Mouse (Mus musculus): ENCODE measurements around the gene Bdkrb2. TPM values are rescaled to one million over a fixed set of nuclear protein-coding genes. Genes with fewer than 3 reads are reported as not detected.

The Bdkrb2 gene
- polyA plus RNA-seq, 2 experiments = 1.2 to 2.2 TPM

GRCm38 (mm10) chr12:105611045-105611444 lies 48.0 kb downstream of the Bdkrb2 start:
- Histone ChIP-seq H3K9me3 (ENCODE audit: control insufficient read depth, low read length) (no peaks in the 10 kb centered on the region), H3K9ac (ENCODE audit: low read depth, low read length, severe bottlenecking) (no peak overlapping the region), H3K4me2 (replicated peaks; ENCODE audit: low read depth, low read length, severe bottlenecking) (no peak overlapping the region), H3K27ac (replicated peaks; ENCODE audit: low read depth, low read length) (no peak overlapping the region), H3K27me3 (ENCODE audit: control insufficient read depth, insufficient read depth, low read length) (no peaks in the 10 kb centered on the region), H3K4me3 (replicated peaks; ENCODE audit: low read length) (no peak overlapping the region), H3K4me1 (ENCODE audit: control insufficient read depth, insufficient read depth, low read length) (no peaks in the 10 kb centered on the region), H3K36me3 (ENCODE audit: control insufficient read depth, insufficient read depth, low read length) (peaks cover 15% of the 10 kb centered on the region)
- 96% methylated on average over 2 of the region's 2 CpGs for WGBS
- ATAC-seq (ENCODE audit: low FRiP score, low read depth) = no peak
- no peak for TF ChIP-seq POLR2A (IDR thresholded peaks at IDR 0.05; ENCODE audit: borderline replicate concordance, extremely low read depth, insufficient read depth, insufficient read length)
- no peak for DNase-seq (ENCODE audit: low spot score)

- no peaks in the 10 kb centered on the region for H3K9me3 ChIP-seq (ENCODE audit: control insufficient read depth, low read length)
- no peak overlapping the region for H3K27ac ChIP-seq (replicated peaks; ENCODE audit: low read depth, low read length)
- peaks cover 22% of the 10 kb centered on the region for H3K36me3 ChIP-seq (ENCODE audit: control insufficient read depth, insufficient read depth, low read length)
- ATAC-seq (ENCODE audit: low FRiP score, low read depth) = peak; percentile 56; the same call in 1 of the 2 replicates
- no peak overlapping the region for H3K9ac ChIP-seq (ENCODE audit: low read depth, low read length, severe bottlenecking)
- DNase-seq (ENCODE audit: low spot score) = peak; percentile 78
- H3K4me2 ChIP-seq (replicated peaks; ENCODE audit: low read depth, low read length, severe bottlenecking) = no peak overlapping the region
- no peak overlapping the region for H3K4me3 ChIP-seq (replicated peaks; ENCODE audit: low read length)
- no peaks in the 10 kb centered on the region for H3K27me3 ChIP-seq (ENCODE audit: control insufficient read depth, insufficient read depth, low read length)
- no peaks in the 10 kb centered on the region for H3K4me1 ChIP-seq (ENCODE audit: control insufficient read depth, insufficient read depth, low read length)
- no peak for TF ChIP-seq POLR2A (IDR thresholded peaks at IDR 0.05; ENCODE audit: borderline replicate concordance, extremely low read depth, insufficient read depth, insufficient read length)
- 18% methylated on average over 7 of the region's 7 CpGs for WGBS
Observed at GRCm38 (mm10) chr12:105611748-105612147, 48.7 kb downstream of the Bdkrb2 start.

GRCm38 (mm10) chr12:105613559-105613958 lies 50.5 kb downstream of the Bdkrb2 start:
- Histone ChIP-seq H3K27ac (replicated peaks; ENCODE audit: low read depth, low read length) (no peak overlapping the region), H3K27me3 (ENCODE audit: control insufficient read depth, insufficient read depth, low read length) (no peaks in the 10 kb centered on the region), H3K4me3 (replicated peaks; ENCODE audit: low read length) (no peak overlapping the region), H3K9me3 (ENCODE audit: control insufficient read depth, low read length) (no peaks in the 10 kb centered on the region), H3K4me1 (ENCODE audit: control insufficient read depth, insufficient read depth, low read length) (no peaks in the 10 kb centered on the region), H3K4me2 (replicated peaks; ENCODE audit: low read depth, low read length, severe bottlenecking) (no peak overlapping the region), H3K9ac (ENCODE audit: low read depth, low read length, severe bottlenecking) (no peak overlapping the region), H3K36me3 (ENCODE audit: control insufficient read depth, insufficient read depth, low read length) (peaks cover 38% of the 10 kb centered on the region)
- no peak for TF ChIP-seq POLR2A (IDR thresholded peaks at IDR 0.05; ENCODE audit: borderline replicate concordance, extremely low read depth, insufficient read depth, insufficient read length)
- WGBS = 91% methylated on average over 10 of the region's 10 CpGs
- DNase-seq (ENCODE audit: low spot score) (no peak), ATAC-seq (ENCODE audit: low FRiP score, low read depth) (no peak)

GRCm38 (mm10) chr12:105622048-105622447 lies 59.0 kb downstream of the Bdkrb2 start:
- no peaks in the 10 kb centered on the region for H3K9me3 ChIP-seq (ENCODE audit: control insufficient read depth, low read length)
- no peak overlapping the region for H3K4me3 ChIP-seq (replicated peaks; ENCODE audit: low read length)
- H3K4me2 ChIP-seq (replicated peaks; ENCODE audit: low read depth, low read length, severe bottlenecking) = no peak overlapping the region
- H3K4me1 ChIP-seq (ENCODE audit: control insufficient read depth, insufficient read depth, low read length) = 0 out of 2 replicates have a peak, but pooled peaks cover 3% of the 10 kb centered on the region
- TF ChIP-seq POLR2A (IDR thresholded peaks at IDR 0.05; ENCODE audit: borderline replicate concordance, extremely low read depth, insufficient read depth, insufficient read length) = no peak
- DNase-seq (ENCODE audit: low spot score) (no peak), ATAC-seq (ENCODE audit: low FRiP score, low read depth) (no peak)
- no peaks in the 10 kb centered on the region for H3K27me3 ChIP-seq (ENCODE audit: control insufficient read depth, insufficient read depth, low read length)
- WGBS = 96% methylated on average over 7 of the region's 7 CpGs
- no peak overlapping the region for H3K9ac ChIP-seq (ENCODE audit: low read depth, low read length, severe bottlenecking)
- peaks cover 77% of the 10 kb centered on the region for H3K36me3 ChIP-seq (ENCODE audit: control insufficient read depth, insufficient read depth, low read length)
- H3K27ac ChIP-seq (replicated peaks; ENCODE audit: low read depth, low read length) = no peak overlapping the region

- H3K4me2 ChIP-seq (replicated peaks; ENCODE audit: low read depth, low read length, severe bottlenecking) = no peak overlapping the region
- H3K9ac ChIP-seq (ENCODE audit: low read depth, low read length, severe bottlenecking) = no peak overlapping the region
- DNase-seq (ENCODE audit: low spot score) (no peak), ATAC-seq (ENCODE audit: low FRiP score, low read depth) (no peak)
- H3K4me3 ChIP-seq (replicated peaks; ENCODE audit: low read length) = no peak overlapping the region
- H3K9me3 ChIP-seq (ENCODE audit: control insufficient read depth, low read length) = no peaks in the 10 kb centered on the region
- TF ChIP-seq POLR2A (IDR thresholded peaks at IDR 0.05; ENCODE audit: borderline replicate concordance, extremely low read depth, insufficient read depth, insufficient read length) = no peak
- 0 out of 2 replicates have a peak, but pooled peaks cover 3% of the 10 kb centered on the region for H3K4me1 ChIP-seq (ENCODE audit: control insufficient read depth, insufficient read depth, low read length)
- peaks cover 77% of the 10 kb centered on the region for H3K36me3 ChIP-seq (ENCODE audit: control insufficient read depth, insufficient read depth, low read length)
- WGBS = 91% methylated on average over 12 of the region's 12 CpGs
- H3K27ac ChIP-seq (replicated peaks; ENCODE audit: low read depth, low read length) = no peak overlapping the region
- no peaks in the 10 kb centered on the region for H3K27me3 ChIP-seq (ENCODE audit: control insufficient read depth, insufficient read depth, low read length)
Observed at GRCm38 (mm10) chr12:105622981-105623539, 60.0 kb downstream of the Bdkrb2 start.
